Mouse (Mus musculus) heart, embryonic 12.5 days (tissue): ENCODE measurements around the gene Grk5. TPM values are rescaled to one million over a fixed set of nuclear protein-coding genes. Genes with fewer than 3 reads are reported as not detected.

Experiments used
- ATAC-seq: fragments of 200-750 bp; cut with Nextera tagmentation; 2 replicates; pipeline ENCODE4 v1.8.0; 2017; ENCODE audit warnings: moderate TSS enrichment, moderate library complexity; ENCODE audit not compliant: insufficient number of reproducible peaks, low FRiP score
- H3K27ac ChIP-seq: fragments of 300-500 bp; sonication (generic); 2 replicates; pipeline ENCODE4 v1.5.1; 2016; ENCODE audit warnings: mild to moderate bottlenecking, moderate library complexity; ENCODE audit not compliant: poor library complexity, severe bottlenecking
- H3K27me3 ChIP-seq: fragments of 300-500 bp; sonication (generic); replicated peaks from 2 replicates; pipeline ENCODE4 v1.6.1; 2016; ENCODE audit warnings: mild to moderate bottlenecking, moderate library complexity
- H3K36me3 ChIP-seq: fragments of 300-500 bp; sonication (generic); 2 replicates; pipeline ENCODE4 v1.6.1; 2016; ENCODE audit warnings: mild to moderate bottlenecking, moderate library complexity
- H3K4me1 ChIP-seq: fragments of 300-500 bp; sonication (generic); replicated peaks from 2 replicates; pipeline ENCODE4 v1.6.1; 2016; ENCODE audit warnings: mild to moderate bottlenecking
- H3K4me2 ChIP-seq: fragments of 300-500 bp; sonication (generic); 2 replicates; pipeline ENCODE4 v1.6.1; 2016; ENCODE audit warnings: mild to moderate bottlenecking, moderate library complexity
- H3K4me3 ChIP-seq: fragments of 300-500 bp; sonication (generic); 2 replicates; pipeline ENCODE4 v1.5.1; 2016; ENCODE audit warnings: mild to moderate bottlenecking
- H3K9ac ChIP-seq: fragments of 300-500 bp; sonication (generic); 2 replicates; pipeline ENCODE4 v1.6.1; 2016; ENCODE audit warnings: mild to moderate bottlenecking, moderate library complexity
- H3K9me3 ChIP-seq: fragments of 300-500 bp; sonication (generic); replicated peaks from 2 replicates; pipeline ENCODE4 v1.6.1; 2016; ENCODE audit warnings: mild to moderate bottlenecking, moderate library complexity
- WGBS: fragments of 180-500 bp; shearing (Covaris S2); methylation state at CpG from one replicate; pipeline ENCODE4 v1.1.7; 2016; 5-methylcytosine and 5-hydroxymethylcytosine counted together
- polyA plus RNA-seq: library from polyadenylated mRNA; unstranded; fragments of >200 nt; fragmentation: Nextera tagmentation; extraction: Ambion mirVana; gene quantifications from 2 replicates; pipeline ENCODE4 v1.2.1, GENCODE M21; 2016

Gene Grk5
- polyA plus RNA-seq, 1 experiment from 2014 or later: 4.7 TPM

GRCm38 (mm10) chr19:60981391-60981790 is 91.8 kb downstream of the Grk5 start:
- Histone ChIP-seq H3K9ac (no peak overlapping the region), H3K4me2 (no peak overlapping the region), H3K27me3 (no peaks in the 10 kb centered on the region), H3K4me1 (no peaks in the 10 kb centered on the region), H3K27ac (no peak overlapping the region), H3K9me3 (no peaks in the 10 kb centered on the region), H3K36me3 (no peaks in the 10 kb centered on the region), H3K4me3 (no peak overlapping the region)
- ATAC-seq: no peak
- WGBS: 75% methylated on average over 5 of the region's 5 CpGs

GRCm38 (mm10) chr19:60981894-60982293 is 92.3 kb downstream of the Grk5 start:
- Histone ChIP-seq H3K36me3 (no peaks in the 10 kb centered on the region), H3K4me1 (no peaks in the 10 kb centered on the region), H3K9ac (no peak overlapping the region), H3K9me3 (no peaks in the 10 kb centered on the region), H3K27ac (no peak overlapping the region), H3K4me3 (no peak overlapping the region), H3K4me2 (no peak overlapping the region), H3K27me3 (no peaks in the 10 kb centered on the region)
- no peak for ATAC-seq
- 76% methylated on average over 2 of the region's 2 CpGs for WGBS

GRCm38 (mm10) chr19:60989766-60990165 is 100.2 kb downstream of the Grk5 start:
- Histone ChIP-seq H3K9ac (no peak overlapping the region), H3K27ac (no peak overlapping the region), H3K4me3 (no peak overlapping the region), H3K4me1 (peaks cover 7% of the 10 kb centered on the region), H3K9me3 (no peaks in the 10 kb centered on the region), H3K36me3 (peaks cover 2% of the 10 kb centered on the region; the same call in 1 of the 2 replicates), H3K27me3 (no peaks in the 10 kb centered on the region), H3K4me2 (no peak overlapping the region)
- ATAC-seq: no peak
- WGBS: 90% methylated on average over 5 of the region's 5 CpGs

GRCm38 (mm10) chr19:60994214-60994613 is 104.7 kb downstream of the Grk5 start:
- Histone ChIP-seq H3K4me3 (no peak overlapping the region), H3K4me1 (peaks cover 31% of the 10 kb centered on the region), H3K27me3 (no peaks in the 10 kb centered on the region), H3K27ac (0 out of 2 replicates have a peak overlapping the region, but pooled peaks have one; percentile 3), H3K4me2 (no peak overlapping the region), H3K9ac (no peak overlapping the region), H3K36me3 (0 out of 2 replicates have a peak, but pooled peaks cover 2% of the 10 kb centered on the region), H3K9me3 (no peaks in the 10 kb centered on the region)
- WGBS: 30% methylated on average over 3 of the region's 3 CpGs
- no peak for ATAC-seq

GRCm38 (mm10) chr19:60994845-60995244 is 105.3 kb downstream of the Grk5 start:
- Histone ChIP-seq H3K9ac (no peak overlapping the region), H3K27me3 (no peaks in the 10 kb centered on the region), H3K36me3 (no peaks in the 10 kb centered on the region), H3K27ac (no peak overlapping the region), H3K4me2 (no peak overlapping the region), H3K4me3 (no peak overlapping the region), H3K9me3 (no peaks in the 10 kb centered on the region), H3K4me1 (peaks cover 37% of the 10 kb centered on the region)
- ATAC-seq: no peak
- WGBS: 38% methylated on average over 2 of the region's 2 CpGs

- Histone ChIP-seq H3K9ac (no peak overlapping the region), H3K4me2 (no peak overlapping the region), H3K4me1 (peaks cover 41% of the 10 kb centered on the region), H3K27me3 (no peaks in the 10 kb centered on the region), H3K36me3 (peaks cover 3% of the 10 kb centered on the region; the same call in 1 of the 2 replicates), H3K27ac (no peak overlapping the region), H3K4me3 (no peak overlapping the region), H3K9me3 (no peaks in the 10 kb centered on the region)
- no peak for ATAC-seq
- 83% methylated on average over 4 of the region's 4 CpGs for WGBS
These were observed 108.2 kb downstream of the Grk5 start for GRCm38 (mm10) chr19:60997784-60998183.

- ATAC-seq: no peak
- H3K9ac ChIP-seq: no peak overlapping the region
- no peaks in the 10 kb centered on the region for H3K9me3 ChIP-seq
- peaks cover 35% of the 10 kb centered on the region for H3K4me1 ChIP-seq
- WGBS: 26% methylated on average over 2 of the region's 2 CpGs
- no peak overlapping the region for H3K4me3 ChIP-seq
- H3K36me3 ChIP-seq: peaks cover 3% of the 10 kb centered on the region; the same call in 1 of the 2 replicates
- H3K27ac ChIP-seq: peak overlapping the region; percentile 47
- no peaks in the 10 kb centered on the region for H3K27me3 ChIP-seq
- no peak overlapping the region for H3K4me2 ChIP-seq
These were observed 110.1 kb downstream of the Grk5 start for GRCm38 (mm10) chr19:60999652-61000051.

GRCm38 (mm10) chr19:61000958-61001357 is 111.4 kb downstream of the Grk5 start:
- no peaks in the 10 kb centered on the region for H3K27me3 ChIP-seq
- H3K4me1 ChIP-seq: peaks cover 30% of the 10 kb centered on the region
- H3K27ac ChIP-seq: no peak overlapping the region
- no peak overlapping the region for H3K4me2 ChIP-seq
- ATAC-seq: no peak
- WGBS: 88% methylated on average over 2 of the region's 2 CpGs
- H3K4me3 ChIP-seq: no peak overlapping the region
- H3K36me3 ChIP-seq: peaks cover 3% of the 10 kb centered on the region; the same call in 1 of the 2 replicates
- H3K9ac ChIP-seq: no peak overlapping the region
- no peaks in the 10 kb centered on the region for H3K9me3 ChIP-seq

GRCm38 (mm10) chr19:61009266-61009665 is 119.7 kb downstream of the Grk5 start:
- no peak for ATAC-seq
- no peaks in the 10 kb centered on the region for H3K27me3 ChIP-seq
- no peak overlapping the region for H3K4me2 ChIP-seq
- H3K4me1 ChIP-seq: peaks cover 13% of the 10 kb centered on the region
- H3K9me3 ChIP-seq: no peaks in the 10 kb centered on the region
- no peak overlapping the region for H3K9ac ChIP-seq
- H3K27ac ChIP-seq: peak overlapping the region; percentile 38; the same call in 1 of the 2 replicates
- H3K4me3 ChIP-seq: no peak overlapping the region
- no peaks in the 10 kb centered on the region for H3K36me3 ChIP-seq
- 31% methylated on average over 2 of the region's 2 CpGs for WGBS

GRCm38 (mm10) chr19:61017477-61018266 is 128.1 kb downstream of the Grk5 start:
- H3K4me2 ChIP-seq: no peak overlapping the region
- H3K9ac ChIP-seq: no peak overlapping the region
- H3K9me3 ChIP-seq: no peaks in the 10 kb centered on the region
- H3K4me1 ChIP-seq: peaks cover 20% of the 10 kb centered on the region
- ATAC-seq: no peak
- H3K4me3 ChIP-seq: no peak overlapping the region
- 91% methylated on average over 1 of the region's 1 CpGs for WGBS
- H3K27me3 ChIP-seq: no peaks in the 10 kb centered on the region
- no peak overlapping the region for H3K27ac ChIP-seq
- no peaks in the 10 kb centered on the region for H3K36me3 ChIP-seq

GRCm38 (mm10) chr19:61021502-61021901 is 132.0 kb downstream of the Grk5 start:
- peak overlapping the region; percentile 63; the same call in 1 of the 2 replicates for H3K27ac ChIP-seq
- peak; percentile 67; the same call in 1 of the 2 replicates for ATAC-seq
- WGBS: 52% methylated on average over 2 of the region's 2 CpGs

More at GRCm38 (mm10) chr19:61021502-61021901, 132.0 kb downstream of the Grk5 start:
- Histone ChIP-seq H3K36me3 (no peaks in the 10 kb centered on the region), H3K4me2 (no peak overlapping the region), H3K4me1 (peaks cover 20% of the 10 kb centered on the region), H3K4me3 (no peak overlapping the region), H3K9me3 (no peaks in the 10 kb centered on the region), H3K27me3 (no peaks in the 10 kb centered on the region), H3K9ac (no peak overlapping the region)
